Mouse (Mus musculus) hindbrain, embryonic 16.5 days (tissue): ENCODE results near the gene Bcorl1. TPM values are rescaled to one million over a fixed set of nuclear protein-coding genes. Genes with fewer than 3 reads are reported as not detected.

Source experiments
- ATAC-seq: fragments of 200-750 bp; cut with Nextera tagmentation; 2 replicates; pipeline ENCODE4 v1.8.0; 2017; ENCODE audit warnings: moderate TSS enrichment, moderate library complexity
- H3K27ac ChIP-seq: fragments of 300-500 bp; sonication (generic); 2 replicates; pipeline ENCODE4 v1.5.1; 2014; ENCODE audit warnings: low read depth, mild to moderate bottlenecking, control low read depth, low read length, moderate library complexity
- H3K27me3 ChIP-seq: fragments of 300-500 bp; sonication (generic); replicated peaks from 2 replicates; pipeline ENCODE4 v1.6.1; 2014; ENCODE audit warnings: low read length; ENCODE audit not compliant: control insufficient read depth, insufficient read depth
- H3K36me3 ChIP-seq: fragments of 300-500 bp; sonication (generic); 2 replicates; pipeline ENCODE4 v1.6.1; 2014; ENCODE audit warnings: mild to moderate bottlenecking, low read length, moderate library complexity, mixed read lengths; ENCODE audit not compliant: control insufficient read depth, insufficient read depth
- H3K4me1 ChIP-seq: fragments of 300-500 bp; sonication (generic); 2 replicates; pipeline ENCODE4 v1.6.1; 2014; ENCODE audit warnings: low read depth, low read length; ENCODE audit not compliant: control insufficient read depth, insufficient read depth
- H3K4me2 ChIP-seq: fragments of 300-500 bp; sonication (generic); 2 replicates; pipeline ENCODE4 v1.6.1; 2014; ENCODE audit warnings: mild to moderate bottlenecking, low read length, control low read depth, moderate library complexity
- H3K4me3 ChIP-seq: fragments of 300-500 bp; sonication (generic); 2 replicates; pipeline ENCODE4 v1.5.1; 2014; ENCODE audit warnings: mild to moderate bottlenecking, low read length, control low read depth, moderate library complexity
- H3K9ac ChIP-seq: fragments of 300-500 bp; sonication (generic); 2 replicates; pipeline ENCODE4 v1.6.1; 2014; ENCODE audit warnings: low read depth, mild to moderate bottlenecking, control low read depth, low read length, moderate library complexity
- H3K9me3 ChIP-seq: fragments of 300-500 bp; sonication (generic); 2 replicates; pipeline ENCODE4 v1.6.1; 2014; ENCODE audit warnings: mild to moderate bottlenecking, low read length, moderate library complexity; ENCODE audit not compliant: control insufficient read depth
- WGBS: fragments of 180-500 bp; shearing (Covaris S2); extraction: QIAGEN DNeasy Blood & Tissue Kit; methylation state at CpG from one replicate; pipeline ENCODE4 v1.1.7; 2014; 5-methylcytosine and 5-hydroxymethylcytosine counted together
- polyA plus RNA-seq: library from polyadenylated mRNA; unstranded; fragments of >200 nt; fragmentation: Nextera tagmentation; extraction: Ambion mirVana; gene quantifications from 2 replicates; pipeline ENCODE4 v1.2.1, GENCODE M21; 2015

Gene Bcorl1
- 6.8 and 7.3 TPM in 2 replicates for polyA plus RNA-seq

DNA sequence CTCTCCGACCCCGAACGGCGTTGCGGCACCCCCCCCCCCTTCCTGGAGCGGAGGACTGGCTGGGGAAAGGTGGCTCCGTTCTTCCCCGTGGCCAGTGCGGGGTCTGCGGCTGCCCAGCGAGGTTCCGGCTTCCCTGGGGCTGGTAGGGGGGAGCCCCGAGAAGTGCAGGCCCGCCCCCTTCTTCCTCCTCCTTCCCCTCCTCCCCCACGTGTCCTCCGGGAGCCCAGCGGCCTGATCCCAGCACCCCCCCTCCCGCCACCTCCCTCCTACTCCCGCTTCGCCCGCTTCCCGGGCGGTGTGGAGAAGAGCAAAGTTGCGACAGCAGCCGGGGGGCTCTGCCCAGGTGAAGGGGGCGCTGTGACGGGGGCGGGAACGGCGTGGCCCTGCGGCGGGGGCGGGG lies at the start of gene Bcorl1:
TSS of gene Bcorl1 (plus strand) at position 218 of the 400 bp plus-strand sequence.
- Histone ChIP-seq H3K27ac (no peak within 1 kb of the TSS), H3K4me1 (peaks cover 7% of the 10 kb centered on the region; the same call in 1 of the 2 replicates), H3K4me3 (peak within 1 kb of the TSS; percentile 59), H3K4me2 (peak within 1 kb of the TSS; percentile 73), H3K9ac (peak within 1 kb of the TSS; percentile 65), H3K9me3 (0 out of 2 replicates have a peak, but pooled peaks cover 3% of the 10 kb centered on the region), H3K27me3 (no peaks in the 10 kb centered on the region), H3K36me3 (no peaks in the 10 kb centered on the region)
- no peak for ATAC-seq
- WGBS: 13% methylated on average over 5 of the region's 33 CpGs

DNA sequence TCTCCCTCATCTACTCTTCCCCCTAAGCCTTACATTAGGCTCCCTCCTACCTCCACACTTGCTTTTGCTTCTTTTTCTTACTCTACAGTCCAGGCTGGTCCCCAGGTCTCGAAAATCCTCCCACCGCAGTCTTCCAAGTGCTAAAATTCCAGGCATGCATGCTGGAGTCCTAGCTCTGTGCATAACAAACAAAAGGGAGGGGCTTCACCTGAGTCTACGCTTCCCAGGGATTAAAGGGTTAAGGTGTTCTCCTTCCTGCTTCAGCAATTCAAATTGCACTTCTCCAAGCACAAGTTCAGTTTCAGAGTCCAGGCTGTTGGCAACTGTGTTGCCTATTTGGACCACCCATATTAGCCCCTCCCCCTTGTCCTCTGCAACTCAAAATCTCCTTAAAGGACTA lies 49.7 kb upstream of the Bcorl1 start:
- no peak for ATAC-seq
- no peak overlapping the region for H3K4me3 ChIP-seq
- no peaks in the 10 kb centered on the region for H3K4me1 ChIP-seq
- no peaks in the 10 kb centered on the region for H3K9me3 ChIP-seq
- WGBS: 40% methylated on average over 3 of the region's 3 CpGs
- H3K36me3 ChIP-seq: no peaks in the 10 kb centered on the region
- H3K27ac ChIP-seq: no peak overlapping the region
- no peaks in the 10 kb centered on the region for H3K27me3 ChIP-seq
- H3K9ac ChIP-seq: no peak overlapping the region
- no peak overlapping the region for H3K4me2 ChIP-seq

- Histone ChIP-seq H3K9me3 (no peaks in the 10 kb centered on the region), H3K27me3 (no peaks in the 10 kb centered on the region), H3K4me2 (no peak overlapping the region), H3K36me3 (no peaks in the 10 kb centered on the region), H3K4me3 (no peak overlapping the region), H3K9ac (no peak overlapping the region), H3K27ac (no peak overlapping the region), H3K4me1 (no peaks in the 10 kb centered on the region)
- no peak for ATAC-seq
- 82% methylated on average over 4 of the region's 4 CpGs for WGBS
Observed at GRCm38 (mm10) chrX:48305356-48305755, 35.8 kb upstream of the Bcorl1 start.

GRCm38 (mm10) chrX:48310706-48311517 lies 30.2 kb upstream of the Bcorl1 start:
- peak overlapping the region; percentile 17 for H3K4me3 ChIP-seq
- H3K36me3 ChIP-seq: no peaks in the 10 kb centered on the region
- H3K27me3 ChIP-seq: no peaks in the 10 kb centered on the region
- ATAC-seq: no peak
- no peaks in the 10 kb centered on the region for H3K9me3 ChIP-seq
- no peak overlapping the region for H3K27ac ChIP-seq
- peak overlapping the region; percentile 45 for H3K9ac ChIP-seq
- H3K4me1 ChIP-seq: no peaks in the 10 kb centered on the region; the same call in 1 of the 2 replicates
- H3K4me2 ChIP-seq: peak overlapping the region; percentile 55
- WGBS: 21% methylated on average over 26 of the region's 26 CpGs

- peaks cover under 1% of the 10 kb centered on the region; the same call in 1 of the 2 replicates for H3K27me3 ChIP-seq
- WGBS: 84% methylated on average over 5 of the region's 5 CpGs
- ATAC-seq: no peak
- no peak overlapping the region for H3K9ac ChIP-seq
- H3K36me3 ChIP-seq: no peaks in the 10 kb centered on the region
- H3K4me1 ChIP-seq: no peaks in the 10 kb centered on the region; the same call in 1 of the 2 replicates
- H3K27ac ChIP-seq: no peak overlapping the region
- no peak overlapping the region for H3K4me2 ChIP-seq
- no peak overlapping the region for H3K4me3 ChIP-seq
- H3K9me3 ChIP-seq: no peaks in the 10 kb centered on the region
Observed at GRCm38 (mm10) chrX:48311727-48312126, 29.4 kb upstream of the Bcorl1 start.

DNA sequence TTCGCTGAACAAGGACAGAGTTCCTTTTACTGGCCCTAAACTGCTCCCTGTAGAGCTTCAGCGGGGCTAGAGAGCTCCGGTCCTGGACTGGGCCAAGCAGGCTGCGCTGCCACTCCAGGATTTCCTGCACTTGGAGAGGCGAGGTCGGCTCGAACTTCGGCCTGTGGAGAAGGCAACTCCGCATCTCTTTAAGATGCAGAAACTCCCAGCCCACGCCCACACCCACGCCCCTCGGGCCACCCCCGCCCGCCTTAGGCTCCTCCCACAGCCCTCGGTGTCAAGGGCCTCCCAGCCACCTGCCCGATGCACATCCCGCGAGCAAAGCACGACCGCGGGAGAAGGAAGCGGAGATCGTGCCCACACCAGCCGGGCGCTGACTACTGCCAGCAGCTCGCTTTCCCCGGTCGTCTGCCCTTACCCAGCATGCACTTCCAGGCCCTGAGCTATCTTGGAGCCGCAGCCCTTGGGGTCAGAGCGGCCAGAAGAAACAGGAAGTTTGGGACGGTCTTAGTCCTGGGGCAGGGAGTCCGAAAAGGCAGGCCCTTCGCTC lies 26.6 kb upstream of the Bcorl1 start:
- Histone ChIP-seq H3K36me3 (no peaks in the 10 kb centered on the region), H3K4me1 (no peaks in the 10 kb centered on the region; the same call in 1 of the 2 replicates), H3K27me3 (peaks cover 5% of the 10 kb centered on the region; the same call in 1 of the 2 replicates), H3K4me3 (peak overlapping the region; percentile 45), H3K9ac (peak overlapping the region; percentile 58), H3K4me2 (peak overlapping the region; percentile 64), H3K27ac (no peak overlapping the region), H3K9me3 (no peaks in the 10 kb centered on the region)
- ATAC-seq: peak; percentile 89
- 23% methylated on average over 27 of the region's 33 CpGs for WGBS

GRCm38 (mm10) chrX:48317444-48317843 lies 23.7 kb upstream of the Bcorl1 start:
- no peak overlapping the region for H3K9ac ChIP-seq
- no peaks in the 10 kb centered on the region for H3K36me3 ChIP-seq
- no peak overlapping the region for H3K27ac ChIP-seq
- H3K4me3 ChIP-seq: no peak overlapping the region
- H3K27me3 ChIP-seq: peaks cover 5% of the 10 kb centered on the region; the same call in 1 of the 2 replicates
- no peaks in the 10 kb centered on the region for H3K4me1 ChIP-seq
- 64% methylated on average over 3 of the region's 3 CpGs for WGBS
- H3K4me2 ChIP-seq: no peak overlapping the region
- H3K9me3 ChIP-seq: no peaks in the 10 kb centered on the region
- ATAC-seq: no peak

GRCm38 (mm10) chrX:48318194-48318593 lies 23.0 kb upstream of the Bcorl1 start:
- Histone ChIP-seq H3K4me2 (no peak overlapping the region), H3K36me3 (no peaks in the 10 kb centered on the region), H3K4me1 (no peaks in the 10 kb centered on the region), H3K9me3 (no peaks in the 10 kb centered on the region), H3K27ac (no peak overlapping the region), H3K9ac (no peak overlapping the region), H3K27me3 (peaks cover 5% of the 10 kb centered on the region; the same call in 1 of the 2 replicates), H3K4me3 (no peak overlapping the region)
- ATAC-seq: no peak
- WGBS: 35% methylated on average over 9 of the region's 9 CpGs

GRCm38 (mm10) chrX:48340441-48341049 lies 613 bp upstream of the Bcorl1 start:
- Histone ChIP-seq H3K4me1 (peaks cover 4% of the 10 kb centered on the region; the same call in 1 of the 2 replicates), H3K4me2 (peak overlapping the region; percentile 73), H3K9me3 (0 out of 2 replicates have a peak, but pooled peaks cover 3% of the 10 kb centered on the region), H3K9ac (peak overlapping the region; percentile 31), H3K36me3 (no peaks in the 10 kb centered on the region), H3K4me3 (peak overlapping the region; percentile 59), H3K27me3 (no peaks in the 10 kb centered on the region), H3K27ac (no peak overlapping the region)
- WGBS: 12% methylated on average over 35 of the region's 35 CpGs
- ATAC-seq: no peak
